In genomic region chr10:84855466-84855865, GRCm38 (mm10) we compare ENCODE assay signal across 28 mouse cellular contexts.
A peak's percentile ranks its signal among the peaks of the same experiment; 100 is the strongest.
DNase-seq lines count a peak whose midpoint lies in the region; ATAC-seq and TF ChIP-seq lines count a peak whose summit lies in the region.
"Had no signal": no experiment of that assay in that cellular context is flagged by ENCODE, and none has a peak within 500 bp of the region (broad histone marks: within the 10 kb centered on the region; RNA-seq: fewer than 3 reads in every experiment).

No protein-coding gene starts in this region.

- H3K9me3 ChIP-seq in forebrain, embryonic 10.5 days, result no peaks in the 10 kb centered on the region; the same call in 1 of the 2 replicates
- H3K9me3 ChIP-seq in forebrain, embryonic 14.5 days (replicated peaks; ENCODE audit: control insufficient read depth, low read length), result no peaks in the 10 kb centered on the region
- no peaks in the 10 kb centered on the region for H3K9me3 ChIP-seq in liver, postnatal 0 days (ENCODE audit: low read length)
- H3K9me3 ChIP-seq: embryonic facial prominence, embryonic 12.5 days; heart, embryonic 12.5 days; liver, embryonic 15.5 days; lung, embryonic 15.5 days; midbrain, embryonic 12.5 days; neural tube, embryonic 13.5 days had no signal

- H3K9ac ChIP-seq in forebrain, embryonic 14.5 days (ENCODE audit: low read length), result no peak overlapping the region
- no peak overlapping the region for H3K9ac ChIP-seq in liver, adult 2 months (ENCODE audit: low read depth, low read length)
- H3K9ac ChIP-seq in liver, postnatal 0 days (replicated peaks), result no peak overlapping the region
- H3K9ac ChIP-seq: embryonic facial prominence, embryonic 12.5 days; forebrain, postnatal 0 days; heart, embryonic 12.5 days; liver, embryonic 15.5 days; lung, embryonic 15.5 days; midbrain, embryonic 12.5 days; neural tube, embryonic 13.5 days had no signal

- no peak for TF ChIP-seq POLR2A in liver, adult 2 months (IDR thresholded peaks at IDR 0.05; ENCODE audit: extremely low read depth, insufficient read depth, low read length)

- ATAC-seq in forebrain, embryonic 14.5 days, result no peak
- no peak for ATAC-seq in liver, postnatal 0 days
- no peak for ATAC-seq in megakaryocyte progenitor cell, adult 5-6 weeks (replicated peaks; ENCODE audit: poor library complexity)
- ATAC-seq: forebrain, postnatal 0 days; hindbrain, embryonic 16.5 days had no signal

- DNase-seq in forebrain, embryonic 10.5 days (ENCODE audit: extremely low spot score, low spot score), result no peak
- no peak for DNase-seq in forebrain, embryonic 14.5 days (ENCODE audit: low spot score)
- DNase-seq in liver, adult 2 months (ENCODE audit: extremely low read depth, low read depth, low spot score), result peak; percentile 43
- DNase-seq in liver, postnatal 0 days, result no peak
- DNase-seq in adrenal gland, postnatal 10 days, result peak; percentile 44
- peak; percentile 62 to 68 for DNase-seq in adrenal gland, postnatal 36 days
- DNase-seq in layer of hippocampus, postnatal 14 days (ENCODE audit: low spot score in 2 of 2), result no peak
- DNase-seq: B cell, adult 2 months; cerebellum, adult 18-20 months; cerebellum, postnatal 10 days; forebrain, postnatal 0 days; gastrocnemius, postnatal 36 days; heart, adult 2 months; kidney, adult 18-20 months; kidney, postnatal 36 days; layer of hippocampus, postnatal 36 days; liver; right cerebral cortex, postnatal 25 days; spleen, adult 18-20 months; thymus, postnatal 14 days had no signal

- 0 out of 2 replicates have a peak overlapping the region, but pooled peaks have one; percentile 1 for H3K27ac ChIP-seq in forebrain, embryonic 10.5 days
- H3K27ac ChIP-seq in forebrain, embryonic 14.5 days (ENCODE audit: low read depth, low read length), result no peak overlapping the region
- H3K27ac ChIP-seq in liver, adult 2 months (replicated peaks; ENCODE audit: insufficient read depth, low read depth, low read length), result no peak overlapping the region
- no peak overlapping the region for H3K27ac ChIP-seq in liver, postnatal 0 days (ENCODE audit: low read depth)
- H3K27ac ChIP-seq: embryonic facial prominence, embryonic 12.5 days; heart, adult 2 months; liver, embryonic 15.5 days; lung, embryonic 15.5 days; midbrain, embryonic 12.5 days; neural tube, embryonic 13.5 days had no signal

- H3K27me3 ChIP-seq in forebrain, embryonic 10.5 days (ENCODE audit: poor library complexity, severe bottlenecking), result peaks cover 57% of the 10 kb centered on the region
- no peaks in the 10 kb centered on the region for H3K27me3 ChIP-seq in forebrain, embryonic 14.5 days (replicated peaks; ENCODE audit: control insufficient read depth, insufficient read depth, low read length)
- no peaks in the 10 kb centered on the region for H3K27me3 ChIP-seq in liver, adult 2 months (ENCODE audit: control insufficient read depth, insufficient read depth, low read length)
- no peaks in the 10 kb centered on the region for H3K27me3 ChIP-seq in liver, postnatal 0 days (ENCODE audit: insufficient read depth, low read length)
- H3K27me3 ChIP-seq: embryonic facial prominence, embryonic 12.5 days; liver, embryonic 15.5 days; midbrain, embryonic 12.5 days; neural tube, embryonic 13.5 days had no signal

- no peak overlapping the region for H3K4me2 ChIP-seq in forebrain, embryonic 14.5 days (ENCODE audit: low read length)
- H3K4me2 ChIP-seq in liver, postnatal 0 days (ENCODE audit: low read depth, low read length), result no peak overlapping the region
- H3K4me2 ChIP-seq: embryonic facial prominence, embryonic 12.5 days; heart, embryonic 12.5 days; liver, embryonic 15.5 days; lung, embryonic 15.5 days; midbrain, embryonic 12.5 days; neural tube, embryonic 13.5 days had no signal

- no peak for TF ChIP-seq EP300 in liver, postnatal 0 days (IDR thresholded peaks at IDR 0.05; ENCODE audit: low read depth)

- peaks cover 68% of the 10 kb centered on the region for H3K4me1 ChIP-seq in forebrain, embryonic 10.5 days
- peaks cover 35% of the 10 kb centered on the region for H3K4me1 ChIP-seq in forebrain, embryonic 14.5 days (ENCODE audit: control insufficient read depth, insufficient read depth, low read length)
- H3K4me1 ChIP-seq in liver, adult 2 months (ENCODE audit: control insufficient read depth, insufficient read depth, low read length), result peaks cover 11% of the 10 kb centered on the region
- no peaks in the 10 kb centered on the region for H3K4me1 ChIP-seq in liver, postnatal 0 days (ENCODE audit: insufficient read depth)

- TF ChIP-seq CTCF in liver, adult 2 months (IDR thresholded peaks at IDR 0.05; ENCODE audit: low read depth, low read length), result no peak
- no peak for TF ChIP-seq CTCF in liver, postnatal 0 days (IDR thresholded peaks at IDR 0.05; ENCODE audit: low read depth)

- 81% methylated on average over 11 of the region's 11 CpGs for WGBS in forebrain, embryonic 10.5 days
- 85% methylated on average over 11 of the region's 11 CpGs for WGBS in forebrain, embryonic 14.5 days
- 76% methylated on average over 11 of the region's 11 CpGs for WGBS in liver, adult 2 months
- WGBS in liver, postnatal 0 days (ENCODE audit: insufficient replicate concordance), result 79% methylated on average over 11 of the region's 11 CpGs

- H3K4me3 ChIP-seq in forebrain, embryonic 10.5 days, result no peak overlapping the region
- H3K4me3 ChIP-seq in forebrain, embryonic 14.5 days (ENCODE audit: low read depth, low read length), result no peak overlapping the region
- no peak overlapping the region for H3K4me3 ChIP-seq in liver, adult 2 months (ENCODE audit: insufficient read depth, low read depth, low read length)
- H3K4me3 ChIP-seq in liver, postnatal 0 days (ENCODE audit: low read depth, low read length), result no peak overlapping the region
- H3K4me3 ChIP-seq: embryonic facial prominence, embryonic 12.5 days; heart, adult 2 months; heart, embryonic 12.5 days; liver, embryonic 15.5 days; lung, embryonic 15.5 days; midbrain, embryonic 12.5 days; neural tube, embryonic 13.5 days had no signal

- H3K79me2 ChIP-seq in liver, adult 2 months (ENCODE audit: control insufficient read depth, insufficient read depth, low read length), result no peaks in the 10 kb centered on the region

- peaks cover 56% of the 10 kb centered on the region for H3K36me3 ChIP-seq in forebrain, embryonic 10.5 days (replicated peaks)
- H3K36me3 ChIP-seq in forebrain, embryonic 14.5 days (ENCODE audit: control insufficient read depth, insufficient read depth, low read length), result no peaks in the 10 kb centered on the region
- H3K36me3 ChIP-seq in liver, adult 2 months (ENCODE audit: control insufficient read depth, insufficient read depth, low read length), result no peaks in the 10 kb centered on the region
- no peaks in the 10 kb centered on the region for H3K36me3 ChIP-seq in liver, postnatal 0 days (replicated peaks; ENCODE audit: insufficient read depth, low read length)
- H3K36me3 ChIP-seq: embryonic facial prominence, embryonic 12.5 days; heart, embryonic 12.5 days; liver, embryonic 15.5 days; lung, embryonic 15.5 days; neural tube, embryonic 13.5 days had no signal

Comparison
In these comparisons a context has a peak if more than half of its experiments do, and no peak if none do; other contexts are left out.
1. DNase-seq: peak in liver, adult 2 months (single experiment), adrenal gland, postnatal 10 days (single experiment) and adrenal gland, postnatal 36 days (2 of 2); none in forebrain, embryonic 10.5 days (single experiment), forebrain, embryonic 14.5 days (single experiment), liver, postnatal 0 days (single experiment) and layer of hippocampus, postnatal 14 days (0 of 2).